In the genomic region with DNA sequence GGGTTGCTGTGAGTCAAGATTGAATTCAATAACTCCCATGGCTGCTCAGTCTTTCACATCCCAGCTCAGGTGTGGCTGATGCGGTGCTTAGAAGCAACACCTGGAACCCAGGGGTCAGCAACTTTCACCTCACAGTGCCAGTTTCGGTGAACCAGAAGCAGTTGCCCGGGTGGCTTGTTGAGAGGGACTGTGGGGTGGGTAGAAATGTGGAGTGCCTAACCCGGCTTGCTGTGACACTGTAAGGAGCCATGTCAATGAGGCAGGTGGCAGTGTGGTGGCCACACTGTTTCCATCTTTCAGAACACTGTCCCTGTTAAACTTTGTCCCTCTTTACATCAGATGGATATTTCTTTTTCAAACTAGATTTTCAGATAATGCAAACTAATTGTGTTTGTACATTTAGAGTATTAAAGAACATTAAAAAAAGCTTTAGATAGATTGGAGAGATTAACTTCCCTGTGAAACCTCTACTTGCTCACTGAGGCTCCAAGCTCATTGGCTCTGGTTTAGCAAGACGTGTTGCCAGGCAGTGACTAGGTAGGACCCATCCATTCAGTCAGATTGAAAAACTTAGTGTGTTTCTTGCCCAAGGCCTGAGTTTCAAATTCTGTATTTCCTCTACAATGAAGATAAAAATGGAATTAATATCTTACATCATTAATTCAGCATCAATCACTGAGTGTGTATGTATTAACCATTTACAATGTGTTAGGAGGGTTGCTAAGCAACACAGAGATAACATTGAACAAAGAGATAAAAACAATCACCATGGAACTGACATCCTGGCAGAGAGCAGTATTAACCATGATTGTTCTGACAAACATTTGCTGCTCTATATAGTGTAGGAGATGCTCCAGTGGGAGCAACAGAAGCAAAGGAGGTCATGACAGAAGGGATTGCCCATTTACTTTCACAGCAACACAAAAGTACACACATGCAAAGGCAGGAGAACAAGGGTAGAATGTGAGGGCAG, we compare ENCODE assay signal across 11 mouse cellular contexts.
"Had no signal": no experiment of that assay in that cellular context is flagged by ENCODE, and none has a peak within 500 bp of the region (broad histone marks: within the 10 kb centered on the region; RNA-seq: fewer than 3 reads in every experiment).

No protein-coding gene starts in this region.

- H3K4me2 ChIP-seq: kidney, embryonic 15.5 days; limb, embryonic 13.5 days; neural tube, embryonic 15.5 days had no signal

- DNase-seq: kidney, postnatal 14 days; left cerebral cortex, postnatal 4 days; lung, adult 18-20 months; right cerebral cortex, adult 18-20 months; right cerebral cortex, postnatal 25 days; thymus, postnatal 36 days had no signal

- H3K9me3 ChIP-seq: kidney, embryonic 15.5 days; limb, embryonic 13.5 days; neural tube, embryonic 15.5 days had no signal

- H3K27ac ChIP-seq: kidney, embryonic 15.5 days; limb, embryonic 13.5 days; liver, embryonic 14.5 days; neural tube, embryonic 15.5 days had no signal

- H3K27me3 ChIP-seq: kidney, embryonic 15.5 days; limb, embryonic 13.5 days; neural tube, embryonic 15.5 days had no signal

- H3K9ac ChIP-seq: kidney, embryonic 15.5 days; limb, embryonic 13.5 days; liver, embryonic 14.5 days; neural tube, embryonic 15.5 days had no signal

- H3K4me1 ChIP-seq: kidney, embryonic 15.5 days; neural tube, embryonic 15.5 days had no signal

- H3K36me3 ChIP-seq: kidney, embryonic 15.5 days; limb, embryonic 13.5 days; neural tube, embryonic 15.5 days had no signal

- H3K4me3 ChIP-seq: kidney, embryonic 15.5 days; limb, embryonic 13.5 days; myocyte; neural tube, embryonic 15.5 days had no signal
